Mouse (Mus musculus) bone marrow, adult 2 months (tissue): ENCODE results near the gene H3f3a.

ENCODE experiments used
- CTCF ChIP-seq: fragments of 200-500 bp; IDR thresholded peaks from 2 replicates; pipeline ENCODE4 v1.5.1; 2011; ENCODE audit warnings: low read length, control low read depth; ENCODE audit not compliant: control insufficient read depth, insufficient read depth
- POLR2A ChIP-seq: fragments of 200-500 bp; IDR thresholded peaks from 2 replicates; pipeline ENCODE4 v1.6.1; 2011; ENCODE audit warnings: low read depth, mild to moderate bottlenecking, control low read depth, low read length, borderline replicate concordance; ENCODE audit not compliant: control insufficient read depth

GRCm38 (mm10) chr1:180771306-180771705, 42.4 kb downstream of the H3f3a start:
- no peak for TF ChIP-seq CTCF
- no peak for TF ChIP-seq POLR2A
